Mouse (Mus musculus) CH12.LX (cell line): ENCODE results near the gene Mcmbp.

Experiments
- CHD2 ChIP-seq: IDR thresholded peaks from 2 replicates; pipeline ENCODE4 v1.6.1; 2011; ENCODE audit warnings: low read length, improper control_type of control experiment
- CTCF ChIP-seq, 2 experiments: IDR thresholded peaks in 1 of 2; conservative IDR thresholded peaks in 1 of 2; 2 replicates each; pipeline ENCODE4 v1.5.1; 2011 to 2012; ENCODE audit warnings: low read depth in 2 of 2, low read length in 2 of 2, improper control_type of control experiment in 1 of 2, inconsistent platforms in 1 of 2, mild to moderate bottlenecking in 1 of 2, moderate library complexity in 1 of 2
- E2F4 ChIP-seq: IDR thresholded peaks from 2 replicates; pipeline ENCODE4 v1.6.1; 2011; ENCODE audit warnings: low read depth, low read length, improper control_type of control experiment; ENCODE audit not compliant: insufficient replicate concordance
- EP300 ChIP-seq: IDR thresholded peaks from 2 replicates; pipeline ENCODE4 v1.6.1; 2011; ENCODE audit warnings: low read length, improper control_type of control experiment
- ETS1 ChIP-seq: conservative IDR thresholded peaks from 2 replicates; pipeline ENCODE4 v1.6.1; 2012; ENCODE audit warnings: low read depth, mild to moderate bottlenecking, inconsistent platforms, low read length, improper control_type of control experiment, moderate library complexity
- HCFC1 ChIP-seq: IDR thresholded peaks from 2 replicates; pipeline ENCODE4 v1.6.1; 2012; ENCODE audit warnings: low read depth, mild to moderate bottlenecking, inconsistent platforms, low read length, improper control_type of control experiment
- MAFK ChIP-seq: IDR thresholded peaks from 2 replicates; pipeline ENCODE4 v1.6.1; 2011; ENCODE audit warnings: low read length, improper control_type of control experiment; ENCODE audit not compliant: insufficient replicate concordance
- MAX ChIP-seq: IDR thresholded peaks from 2 replicates; pipeline ENCODE4 v1.6.1; 2011; ENCODE audit warnings: low read length, improper control_type of control experiment
- POLR2A ChIP-seq: IDR thresholded peaks from 2 replicates; pipeline ENCODE4 v1.6.1; 2011; ENCODE audit warnings: low read depth, mild to moderate bottlenecking, improper control_type of control experiment, low read length
- SIN3A ChIP-seq: IDR thresholded peaks from 2 replicates; pipeline ENCODE4 v1.6.1; 2012; ENCODE audit warnings: low read length, improper control_type of control experiment, inconsistent platforms
- SMC3 ChIP-seq: IDR thresholded peaks from 2 replicates; pipeline ENCODE4 v1.6.1; 2011; ENCODE audit warnings: low read depth, low read length, improper control_type of control experiment
- ZNF384 ChIP-seq: IDR thresholded peaks from 2 replicates; pipeline ENCODE4 v1.6.1; 2012; ENCODE audit warnings: low read depth, low read length, improper control_type of control experiment, inconsistent platforms

GRCm38 (mm10) chr7:128748758-128749157, 8.5 kb upstream of the Mcmbp start:
- TF ChIP-seq CTCF (conservative IDR thresholded peaks at IDR 0.05 in 1 of 2, IDR thresholded peaks at IDR 0.05 in 1 of 2; ENCODE audit: low read depth in 2 of 2, low read length in 2 of 2), result no peak
- TF ChIP-seq CHD2, result no peak
- no peak for TF ChIP-seq SIN3A
- no peak for TF ChIP-seq POLR2A
- no peak for TF ChIP-seq E2F4
- TF ChIP-seq MAFK, result no peak
- TF ChIP-seq ETS1, result no peak
- no peak for TF ChIP-seq EP300
- no peak for TF ChIP-seq ZNF384
- TF ChIP-seq MAX, result no peak
- TF ChIP-seq SMC3, result no peak
- TF ChIP-seq HCFC1, result no peak
